ENCODE assay signal across 8 mouse cellular contexts in genomic region chr2:31482914-31483575, GRCm38 (mm10). TPM values are rescaled to one million over a fixed set of nuclear protein-coding genes. Genes with fewer than 3 reads are reported as not detected.
A peak's percentile ranks its signal among the peaks of the same experiment; 100 is the strongest.
DNase-seq lines count a peak whose midpoint lies in the region; ATAC-seq lines count a peak whose summit lies in the region.

No protein-coding gene starts in this region.

- 34% methylated on average over 8 of the region's 8 CpGs for WGBS in hindbrain, embryonic 14.5 days

- H3K27me3 ChIP-seq in hindbrain, embryonic 14.5 days (ENCODE audit: control insufficient read depth, insufficient read depth, low read length) = peaks cover 68% of the 10 kb centered on the region

- no peaks in the 10 kb centered on the region for H3K4me1 ChIP-seq in hindbrain, embryonic 14.5 days (replicated peaks; ENCODE audit: control insufficient read depth, insufficient read depth, low read length)

- no peaks in the 10 kb centered on the region for H3K36me3 ChIP-seq in hindbrain, embryonic 14.5 days (replicated peaks; ENCODE audit: control insufficient read depth, insufficient read depth)

- peak; percentile 84 for DNase-seq in R1 (ENCODE audit: low read depth, low spot score)
- DNase-seq in cerebellum, postnatal 10 days = peak; percentile 93 to 96
- peak; percentile 53 to 85 for DNase-seq in frontal cortex, postnatal 10 days (ENCODE audit: low spot score in 2 of 2)
- peak; percentile 98 for DNase-seq in hindbrain, embryonic 14.5 days (ENCODE audit: low spot score)
- DNase-seq in layer of hippocampus, postnatal 14 days (ENCODE audit: low spot score in 2 of 2) = peak; percentile 87 to 93
- DNase-seq in lung, postnatal 36 days = peak; percentile 91
- peak; percentile 86 for DNase-seq in right cerebral cortex, adult 18-20 months
- peak; percentile 65 to 66 for DNase-seq in urinary bladder, adult 18-20 months (ENCODE audit: low spot score in 2 of 2)

- no peak overlapping the region for H3K4me2 ChIP-seq in hindbrain, embryonic 14.5 days (replicated peaks)

- H3K9me3 ChIP-seq in hindbrain, embryonic 14.5 days (ENCODE audit: control insufficient read depth, low read length) = no peaks in the 10 kb centered on the region

- H3K27ac ChIP-seq in hindbrain, embryonic 14.5 days = no peak overlapping the region

- no peak overlapping the region for H3K9ac ChIP-seq in hindbrain, embryonic 14.5 days

- H3K4me3 ChIP-seq in hindbrain, embryonic 14.5 days (replicated peaks; ENCODE audit: low read length) = no peak overlapping the region

- ATAC-seq in hindbrain, embryonic 14.5 days (ENCODE audit: low FRiP score) = peak; percentile 80

RNA-seq across cellular contexts. Expression of gene Ass1, which starts 13.0 kb away (rescaled TPM):
- polyA plus RNA-seq in hindbrain, embryonic 14.5 days (2014; fragmentation: Nextera tagmentation; extraction: Ambion mirVana) = 6.1 and 8.0 TPM in 2 replicates
- 10 to 100 TPM in 1 of 2 experiments, 1 to 10 TPM in 1; 9.8 to 10.0 TPM for total RNA-seq in layer of hippocampus, postnatal 14 days (2021)
